Mouse (Mus musculus) right cerebral cortex, postnatal 4 days (tissue): ENCODE measurements around the gene Tcf7.

Experiments used
- DNase-seq: peaks from one replicate; pipeline ENCODE4 v3.0.0-alpha.2; 2022

Tcf7 gene

DNA sequence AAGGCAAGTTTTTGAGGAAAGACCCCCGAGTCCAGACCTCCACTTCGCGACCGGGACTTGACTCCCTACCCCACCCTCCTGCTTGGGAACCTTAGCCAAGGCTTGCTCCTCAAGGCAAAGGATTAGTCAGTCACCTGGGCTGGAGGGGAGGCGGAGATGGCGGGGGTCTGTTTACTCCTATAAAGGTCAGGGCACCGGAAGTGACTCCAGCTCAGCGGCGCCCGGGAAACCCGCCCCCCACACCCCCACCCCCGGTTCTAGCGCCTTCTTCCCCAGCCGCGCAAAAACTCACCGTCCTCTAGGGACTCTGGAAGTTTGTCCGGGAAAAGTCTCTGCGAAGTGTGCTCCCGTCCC, 417 bp downstream of the Tcf7 start:
- DNase-seq, result no peak

GRCm38 (mm10) chr11:52281568-52282328, 1.1 kb downstream of the Tcf7 start:
- DNase-seq, result no peak

DNA sequence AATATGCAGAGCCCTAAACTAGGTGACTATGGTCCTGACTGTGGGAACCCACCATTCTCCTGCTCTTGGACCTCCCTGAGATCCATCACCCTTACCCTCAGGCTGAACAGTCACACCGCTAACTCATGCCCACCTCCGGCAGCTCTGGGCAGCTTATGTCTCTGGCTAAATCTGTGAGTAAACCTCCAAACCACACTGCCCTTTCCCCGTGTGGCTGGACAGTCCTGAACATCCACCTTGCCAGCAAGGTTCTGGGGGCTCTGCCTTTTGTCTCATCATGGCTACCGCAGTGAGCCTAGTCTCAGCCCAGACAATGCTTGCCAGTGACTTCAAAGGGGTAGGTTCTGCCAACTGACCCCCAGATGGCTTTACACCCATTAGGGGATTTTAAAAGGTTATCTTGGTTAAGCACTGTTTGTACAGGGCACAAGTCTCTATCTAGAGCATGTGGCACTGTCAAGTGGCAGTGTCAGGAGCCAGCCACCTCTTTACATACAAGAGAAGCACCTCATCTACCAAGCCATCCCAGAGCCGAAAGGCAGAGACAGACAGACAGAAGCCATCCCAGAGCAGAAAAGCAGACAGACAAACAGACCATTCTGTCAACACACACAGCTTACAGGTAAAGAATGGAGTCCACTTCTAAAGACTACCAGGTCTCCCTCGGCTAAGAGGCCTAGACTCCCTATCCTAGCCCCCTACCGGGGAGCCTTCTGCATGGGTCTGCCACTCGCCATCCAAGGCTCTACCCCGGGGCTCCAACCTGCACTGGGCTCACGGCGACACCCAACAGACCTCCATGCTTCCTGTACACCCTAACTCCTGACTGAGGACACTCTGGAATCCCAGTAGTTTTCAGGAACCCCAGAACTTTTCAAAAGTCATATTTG, 2.0 kb downstream of the Tcf7 start:
- DNase-seq, result no peak

DNA sequence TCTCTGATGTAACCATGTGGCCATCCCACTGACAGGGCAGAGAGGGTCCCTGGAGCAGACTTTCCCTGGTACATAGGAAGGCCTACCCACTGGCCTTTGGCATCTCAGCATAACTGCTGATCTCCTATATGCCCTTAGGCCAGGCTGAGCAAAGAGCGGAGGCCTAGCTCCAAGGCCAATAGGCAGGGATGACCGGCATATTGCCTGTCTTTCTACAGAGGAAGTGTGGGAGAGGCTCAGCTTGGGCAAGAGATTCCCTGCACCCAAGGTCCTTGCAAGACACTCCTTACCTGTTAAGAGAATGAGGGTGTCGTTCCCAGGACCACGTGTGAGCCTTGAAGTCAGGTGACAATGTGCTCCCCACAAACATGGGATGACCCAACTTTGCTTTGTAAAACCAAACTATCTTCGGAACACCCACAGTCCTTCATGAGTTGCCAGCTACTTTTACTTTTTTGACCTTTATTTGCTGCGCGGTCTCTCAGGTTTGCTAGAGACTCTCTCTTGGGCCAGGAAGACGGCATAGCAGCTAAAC, 3.1 kb downstream of the Tcf7 start:
- no peak for DNase-seq

DNA sequence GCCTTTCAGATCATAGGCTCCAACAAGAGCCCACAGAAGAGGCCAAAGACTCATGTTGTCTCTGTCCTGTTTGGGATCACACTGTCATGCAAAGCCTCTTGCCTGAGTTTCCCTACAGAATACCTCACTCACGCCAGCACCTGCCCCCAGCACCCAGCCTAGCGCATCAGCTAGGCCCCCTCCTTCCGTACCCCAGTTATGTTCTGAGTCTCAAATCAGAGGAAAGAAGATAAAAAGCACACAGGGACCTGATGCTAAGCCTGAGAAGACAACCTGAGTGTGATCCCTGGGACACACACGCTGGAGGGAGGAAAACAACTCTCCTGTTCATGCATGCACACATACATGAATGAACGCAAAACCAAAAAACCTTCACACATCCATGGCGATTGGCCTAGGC, 3.8 kb downstream of the Tcf7 start:
- DNase-seq, result no peak

GRCm38 (mm10) chr11:52278164-52278563, 4.7 kb downstream of the Tcf7 start:
- DNase-seq, result no peak

- DNase-seq, result no peak
These were observed 5.2 kb downstream of the Tcf7 start for GRCm38 (mm10) chr11:52277433-52278150.

DNA sequence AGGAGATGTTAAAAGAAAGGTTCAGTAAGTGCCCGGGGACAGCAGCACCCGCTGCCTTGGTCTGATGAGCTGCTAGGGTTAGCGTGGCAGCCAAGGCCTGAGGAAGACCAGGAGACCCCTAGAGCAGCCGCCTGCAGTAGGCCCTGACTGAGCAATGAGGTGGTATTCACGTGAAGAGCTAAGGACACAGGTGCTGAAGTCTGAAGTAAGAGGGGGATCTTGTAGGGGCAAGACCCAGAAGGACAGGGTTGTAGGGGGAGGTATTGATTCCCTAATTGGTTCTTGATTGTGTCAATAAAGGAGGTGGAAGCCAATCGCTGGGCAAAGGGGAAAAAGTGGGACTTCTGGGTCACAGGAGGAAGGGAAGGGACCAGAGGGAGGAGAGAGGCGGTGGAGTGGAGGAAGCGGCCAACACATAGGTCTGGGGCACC, 5.8 kb downstream of the Tcf7 start:
- no peak for DNase-seq

DNA sequence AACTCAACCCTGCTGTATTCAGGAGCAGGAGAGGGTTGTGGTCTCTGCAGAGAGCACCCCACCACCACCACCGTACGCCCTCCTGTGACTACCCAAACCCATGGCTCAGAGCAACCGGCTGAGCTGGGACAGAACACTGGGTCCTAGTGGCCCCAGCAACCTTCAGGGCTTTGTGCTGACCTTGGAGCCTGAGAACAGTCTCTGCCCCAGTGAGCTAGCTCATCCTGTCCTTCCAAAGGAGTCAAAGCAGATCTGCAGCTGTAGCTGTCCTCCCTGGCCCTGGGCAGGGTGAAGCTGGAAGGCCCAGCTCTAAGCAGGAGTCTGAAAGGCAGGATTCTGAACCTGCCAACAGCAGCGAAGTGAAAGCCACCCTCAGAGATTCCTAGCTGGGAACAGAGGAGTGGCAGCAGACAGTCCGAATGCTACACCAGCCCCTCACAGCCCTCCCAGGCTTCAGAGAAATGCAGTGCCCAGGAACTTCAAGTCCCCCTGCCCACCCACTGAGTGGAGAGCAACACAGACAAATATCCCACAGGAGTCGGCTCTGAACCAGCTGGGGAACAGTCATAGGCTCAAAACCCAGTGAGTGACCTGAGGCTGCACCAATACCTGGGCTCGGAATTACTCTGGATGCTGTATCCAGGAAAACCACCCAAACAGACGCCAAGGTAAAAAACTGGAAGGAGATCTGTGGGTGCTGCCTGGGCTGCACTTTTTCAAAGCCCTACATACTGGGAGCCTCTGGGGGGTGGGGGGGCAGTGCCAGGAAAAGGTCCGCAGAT, 6.8 kb downstream of the Tcf7 start:
- no peak for DNase-seq

DNA sequence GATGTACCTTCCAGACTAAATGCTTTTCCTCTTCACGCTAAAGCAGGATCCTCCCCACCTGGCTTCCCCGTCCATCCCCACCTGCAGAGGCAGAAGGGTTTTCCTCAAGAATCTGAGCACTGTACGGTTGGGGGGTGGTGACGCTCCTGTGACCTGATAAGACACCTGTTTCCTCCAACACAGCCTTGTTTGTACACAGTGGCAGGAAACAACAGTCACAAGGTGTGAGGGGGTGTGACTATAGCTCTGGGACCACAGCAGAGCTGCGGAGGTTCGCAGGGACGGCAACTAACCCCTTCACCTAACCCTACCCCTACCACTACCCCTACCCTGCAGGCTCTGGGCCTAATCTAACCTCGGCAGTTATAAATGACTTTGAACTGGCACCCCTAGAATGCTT, 7.4 kb downstream of the Tcf7 start:
- no peak for DNase-seq

DNA sequence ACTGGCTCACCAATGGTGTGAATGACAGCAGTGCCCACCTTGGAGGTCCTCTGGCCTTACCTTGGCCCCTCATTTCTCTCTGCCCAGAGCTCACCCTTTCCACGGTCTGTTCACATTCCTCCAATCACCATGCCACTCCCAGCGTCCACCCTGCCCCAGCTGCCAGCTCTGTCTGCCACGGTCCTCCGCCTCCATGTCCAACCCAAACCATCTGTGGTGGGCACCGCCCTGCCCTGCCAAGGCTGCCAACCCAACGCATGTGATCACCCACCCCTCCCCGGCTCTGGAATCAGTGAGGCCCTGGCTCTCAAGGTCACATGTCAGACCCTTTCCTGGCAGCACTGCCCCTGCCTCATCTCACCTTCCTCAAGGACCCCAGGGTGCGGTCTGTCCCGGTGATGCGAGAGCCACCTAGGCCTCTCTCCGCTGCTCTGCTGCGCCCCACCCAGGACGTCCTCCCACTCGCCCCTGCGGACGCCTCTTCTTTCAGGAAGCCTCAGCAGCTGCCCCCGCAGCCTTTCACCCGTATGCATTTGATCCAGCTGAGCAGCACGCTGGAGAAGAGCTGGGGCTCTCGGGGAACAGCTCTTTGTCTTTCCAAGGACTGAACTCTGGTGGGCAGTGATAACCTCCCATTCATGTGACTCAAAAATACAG, 8.2 kb downstream of the Tcf7 start:
- no peak for DNase-seq

DNA sequence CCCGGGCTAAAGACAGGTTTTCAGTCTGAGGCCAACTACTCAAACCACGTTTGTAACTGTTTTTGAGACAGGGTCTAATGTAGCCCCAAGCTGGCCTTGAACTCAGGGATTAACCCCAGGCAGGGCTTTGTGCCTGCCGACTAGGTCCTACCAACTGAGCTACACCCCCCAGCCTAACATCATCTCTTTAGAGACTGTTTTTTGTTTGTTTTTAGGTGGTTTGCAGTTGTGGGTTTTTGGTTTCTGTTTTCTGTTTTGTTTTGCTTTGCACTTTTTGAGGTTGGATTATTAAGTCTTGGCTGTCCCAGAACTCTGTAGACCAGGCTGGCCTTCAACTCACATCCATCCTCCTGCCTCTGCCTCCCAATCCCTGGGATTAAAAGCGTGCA, 8.9 kb downstream of the Tcf7 start:
- DNase-seq, result no peak

GRCm38 (mm10) chr11:52273183-52273941, 9.5 kb downstream of the Tcf7 start:
- no peak for DNase-seq

DNA sequence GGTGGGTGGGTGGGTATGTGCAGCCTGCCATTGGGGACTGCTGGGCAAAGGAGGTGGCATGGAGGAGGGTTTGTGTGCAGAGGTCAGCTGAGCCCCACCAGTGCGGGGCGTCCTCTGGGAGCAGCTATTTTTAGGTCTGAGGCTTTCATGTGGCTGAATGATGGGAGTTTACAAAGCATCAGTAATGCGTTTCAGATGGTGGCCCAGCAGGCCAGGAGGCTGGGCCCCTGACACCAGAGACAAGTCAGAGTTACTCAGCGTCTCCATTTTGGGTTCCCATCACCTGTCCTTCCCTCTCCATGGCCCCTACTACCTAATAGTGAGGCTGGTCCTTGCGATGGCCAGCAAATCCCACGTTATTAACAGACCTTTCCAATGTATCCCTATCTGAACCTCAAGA, 10.2 kb downstream of the Tcf7 start:
- DNase-seq, result no peak

DNA sequence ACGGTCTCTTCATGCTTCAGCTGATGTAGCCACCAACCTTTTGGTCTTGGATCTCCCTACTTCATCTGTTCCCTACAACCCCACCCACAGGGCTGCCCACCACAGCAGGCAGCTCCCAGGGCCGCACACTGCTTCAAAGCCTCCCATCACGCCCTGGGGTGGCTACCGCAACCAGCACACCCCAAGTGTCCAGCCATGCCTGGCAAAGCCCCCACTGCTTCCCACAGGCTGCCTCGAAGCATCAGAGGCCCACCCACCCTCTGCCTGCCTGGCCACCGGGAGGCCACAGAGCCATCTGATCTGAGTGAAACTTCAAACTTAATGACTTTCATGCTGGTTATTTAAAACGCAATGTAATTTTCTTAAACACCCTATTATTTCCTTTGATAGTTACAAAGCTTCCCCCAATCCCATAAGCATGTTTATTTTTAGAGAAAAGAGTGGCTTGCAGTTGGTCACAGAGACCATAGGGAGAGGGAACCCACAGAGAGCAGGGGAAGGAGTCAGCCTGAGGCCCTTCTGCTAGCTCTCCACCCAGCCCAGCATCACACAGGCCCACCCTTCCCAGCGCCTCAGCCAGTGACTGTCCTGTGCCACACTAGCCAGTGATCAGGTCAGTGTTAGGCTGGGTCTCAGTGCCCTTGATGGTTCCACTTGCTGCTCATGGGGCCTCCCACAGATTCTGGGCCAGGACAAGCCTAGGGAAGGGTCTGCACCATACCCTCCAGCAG, 10.9 kb downstream of the Tcf7 start:
- DNase-seq, result no peak

DNA sequence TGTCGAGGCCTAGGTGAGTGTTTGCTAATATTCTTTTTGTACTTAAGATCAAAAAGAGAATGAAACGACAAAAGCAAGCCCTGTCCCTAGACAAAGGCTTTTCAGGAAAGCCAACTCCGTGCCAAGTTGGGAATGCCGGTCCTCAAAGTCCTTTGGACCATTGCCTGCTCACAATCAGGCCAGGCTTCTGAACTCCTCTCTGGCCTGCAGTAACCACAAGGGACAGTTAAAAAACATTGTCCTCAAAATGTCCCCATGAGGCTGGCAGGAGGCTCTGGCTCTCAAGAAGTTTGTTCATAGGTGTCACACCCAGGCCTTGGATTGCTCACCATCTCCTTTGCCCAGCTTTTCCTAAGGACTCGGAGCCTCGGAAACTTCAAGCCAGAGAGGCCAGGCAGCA, 13.0 kb downstream of the Tcf7 start:
- no peak for DNase-seq

GRCm38 (mm10) chr11:52268104-52268835, 14.5 kb downstream of the Tcf7 start:
- no peak for DNase-seq

- no peak for DNase-seq
These were observed 15.5 kb downstream of the Tcf7 start for GRCm38 (mm10) chr11:52267271-52267670.

- DNase-seq, result no peak
These were observed 17.1 kb downstream of the Tcf7 start for GRCm38 (mm10) chr11:52265616-52266307.
